Mouse (Mus musculus) heart, embryonic 13.5 days (tissue): ENCODE data around the gene Galm. TPM values are rescaled to one million over a fixed set of nuclear protein-coding genes. Genes with fewer than 3 reads are reported as not detected.
"Not testable (repeated sequence)": the region's sequence is repeated elsewhere in the genome, so short reads cannot be mapped to it uniquely, and the experiment has no call there.

Experiments used
- ATAC-seq: fragments of 200-750 bp; cut with Nextera tagmentation; 2 replicates; pipeline ENCODE4 v1.8.0; 2017; ENCODE audit warnings: moderate TSS enrichment; ENCODE audit not compliant: insufficient number of reproducible peaks, low FRiP score, low TSS enrichment; ENCODE audit errors: extremely low read depth
- H3K27ac ChIP-seq: fragments of 300-500 bp; sonication (generic); replicated peaks from 2 replicates; pipeline ENCODE4 v1.5.1; 2015; ENCODE audit warnings: moderate library complexity, mild to moderate bottlenecking, inconsistent platforms
- H3K27me3 ChIP-seq: fragments of 300-500 bp; sonication (generic); replicated peaks from 2 replicates; pipeline ENCODE4 v1.6.1; 2015; ENCODE audit warnings: mild to moderate bottlenecking, inconsistent platforms
- H3K36me3 ChIP-seq: fragments of 300-500 bp; sonication (generic); 2 replicates; pipeline ENCODE4 v1.6.1; 2015; ENCODE audit warnings: mild to moderate bottlenecking, inconsistent platforms
- H3K4me1 ChIP-seq: fragments of 300-500 bp; sonication (generic); 2 replicates; pipeline ENCODE4 v1.6.1; 2015; ENCODE audit warnings: inconsistent platforms
- H3K4me2 ChIP-seq: fragments of 300-500 bp; sonication (generic); 2 replicates; pipeline ENCODE4 v1.6.1; 2015; ENCODE audit warnings: inconsistent platforms, mild to moderate bottlenecking, moderate library complexity
- H3K4me3 ChIP-seq: fragments of 300-500 bp; sonication (generic); 2 replicates; pipeline ENCODE4 v1.5.1; 2015; ENCODE audit warnings: moderate library complexity, mild to moderate bottlenecking, inconsistent platforms
- H3K9ac ChIP-seq: fragments of 300-500 bp; sonication (generic); 2 replicates; pipeline ENCODE4 v1.6.1; 2015; ENCODE audit warnings: inconsistent platforms, mild to moderate bottlenecking, moderate library complexity
- H3K9me3 ChIP-seq: fragments of 300-500 bp; sonication (generic); 2 replicates; pipeline ENCODE4 v1.6.1; 2016; ENCODE audit warnings: inconsistent platforms
- WGBS: fragments of 180-500 bp; shearing (Covaris S2); methylation state at CpG from one replicate; pipeline ENCODE4 v1.1.7; 2015; ENCODE audit warnings: mixed read lengths; 5-methylcytosine and 5-hydroxymethylcytosine counted together
- polyA plus RNA-seq: library from polyadenylated mRNA; unstranded; fragments of >200 nt; fragmentation: Nextera tagmentation; extraction: Ambion mirVana; gene quantifications from 2 replicates; pipeline ENCODE4 v1.2.1, GENCODE M21; 2015

Gene Galm
- polyA plus RNA-seq, 1 experiment from 2014 or later = 12.1 TPM

DNA sequence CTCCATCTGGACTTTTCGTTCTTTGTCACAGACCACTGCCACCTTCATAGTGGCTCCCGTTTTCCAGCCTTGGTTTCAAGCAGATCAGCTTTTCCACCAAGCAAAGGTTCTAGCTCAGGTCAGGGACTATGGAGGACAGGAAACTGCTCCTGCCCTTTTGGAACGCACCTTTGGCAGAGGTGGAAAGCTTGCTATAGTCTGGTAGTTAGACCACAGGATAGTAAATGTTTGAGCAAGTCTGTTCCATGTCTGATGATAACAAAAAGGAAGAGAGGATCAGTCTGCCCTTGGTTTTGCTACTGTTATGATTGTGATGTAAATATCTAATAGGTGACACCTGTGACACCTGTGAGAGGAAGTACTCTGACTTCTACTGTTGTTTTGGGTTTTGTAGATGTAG lies 48.7 kb downstream of the Galm start:
- H3K9ac ChIP-seq = no peak overlapping the region
- no peaks in the 10 kb centered on the region for H3K9me3 ChIP-seq
- H3K4me3 ChIP-seq = no peak overlapping the region
- no peaks in the 10 kb centered on the region for H3K27me3 ChIP-seq
- no peak overlapping the region for H3K4me2 ChIP-seq
- H3K36me3 ChIP-seq = no peaks in the 10 kb centered on the region
- 79% methylated on average over 3 of the region's 3 CpGs for WGBS
- ATAC-seq = no peak
- no peak overlapping the region for H3K27ac ChIP-seq
- H3K4me1 ChIP-seq = peaks cover 8% of the 10 kb centered on the region; the same call in 1 of the 2 replicates

DNA sequence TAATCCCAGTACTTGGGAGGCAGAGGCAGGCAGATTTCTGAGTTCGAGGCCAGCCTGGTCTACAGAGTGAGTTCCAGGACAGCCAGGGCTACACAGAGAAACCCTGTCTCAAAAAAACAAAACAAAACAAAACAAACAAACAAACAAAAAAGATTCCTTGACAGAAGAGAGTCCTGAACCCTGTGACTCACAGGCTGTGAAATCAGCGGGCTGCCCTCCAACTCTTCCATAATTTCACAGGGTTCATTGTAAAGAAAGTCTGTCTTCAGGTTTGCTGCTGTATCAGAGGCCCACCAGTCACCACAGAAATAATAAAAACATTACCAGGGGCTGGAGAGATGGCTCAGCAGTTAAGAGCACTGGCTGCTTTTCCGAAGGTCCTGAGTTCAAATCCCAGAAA lies 51.6 kb downstream of the Galm start:
- not testable (repeated sequence) for H3K27me3 ChIP-seq, H3K27ac ChIP-seq, H3K4me3 ChIP-seq, H3K9ac ChIP-seq, H3K9me3 ChIP-seq, H3K4me2 ChIP-seq, H3K4me1 ChIP-seq, ATAC-seq, H3K36me3 ChIP-seq
- WGBS = 92% methylated on average over 3 of the region's 3 CpGs

DNA sequence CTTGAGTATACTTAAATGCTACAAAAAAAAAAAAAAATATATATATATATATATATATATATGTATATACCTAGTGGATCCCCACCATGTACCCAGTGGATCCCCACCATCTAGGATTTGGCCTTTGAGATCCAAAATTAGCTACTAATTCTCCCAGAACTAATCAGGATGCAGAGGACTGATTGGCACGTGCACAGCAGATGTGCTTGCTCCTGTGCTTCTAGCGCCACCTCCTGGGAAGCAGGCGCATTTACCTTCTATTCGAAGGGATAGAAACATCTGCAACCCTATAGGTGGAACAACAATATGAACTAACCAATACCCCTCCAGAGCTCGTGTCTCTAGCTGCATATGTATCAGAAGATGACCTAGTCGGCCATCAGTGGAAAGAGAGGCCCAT lies 52.7 kb downstream of the Galm start:
- WGBS = 0% methylated on average over 6 of the region's 6 CpGs
- H3K36me3 ChIP-seq = no peaks in the 10 kb centered on the region
- H3K4me2 ChIP-seq = 0 out of 2 replicates have a peak overlapping the region, but pooled peaks have one; percentile 13
- H3K4me1 ChIP-seq = peaks cover 6% of the 10 kb centered on the region; the same call in 1 of the 2 replicates
- H3K27me3 ChIP-seq = no peaks in the 10 kb centered on the region
- H3K9ac ChIP-seq = no peak overlapping the region
- ATAC-seq = 0 out of 2 replicates have a peak, but pooled peaks have one; percentile 43
- no peaks in the 10 kb centered on the region for H3K9me3 ChIP-seq
- no peak overlapping the region for H3K27ac ChIP-seq
- no peak overlapping the region for H3K4me3 ChIP-seq

- no peak for ATAC-seq
- H3K4me1 ChIP-seq = peaks cover 4% of the 10 kb centered on the region; the same call in 1 of the 2 replicates
- no peak overlapping the region for H3K9ac ChIP-seq
- no peak overlapping the region for H3K27ac ChIP-seq
- no peak overlapping the region for H3K4me3 ChIP-seq
- 0 out of 2 replicates have a peak overlapping the region, but pooled peaks have one; percentile 13 for H3K4me2 ChIP-seq
- H3K9me3 ChIP-seq = no peaks in the 10 kb centered on the region
- no peaks in the 10 kb centered on the region for H3K36me3 ChIP-seq
- no peaks in the 10 kb centered on the region for H3K27me3 ChIP-seq
These were observed 53.2 kb downstream of the Galm start for GRCm38 (mm10) chr17:80180468-80180867.

DNA sequence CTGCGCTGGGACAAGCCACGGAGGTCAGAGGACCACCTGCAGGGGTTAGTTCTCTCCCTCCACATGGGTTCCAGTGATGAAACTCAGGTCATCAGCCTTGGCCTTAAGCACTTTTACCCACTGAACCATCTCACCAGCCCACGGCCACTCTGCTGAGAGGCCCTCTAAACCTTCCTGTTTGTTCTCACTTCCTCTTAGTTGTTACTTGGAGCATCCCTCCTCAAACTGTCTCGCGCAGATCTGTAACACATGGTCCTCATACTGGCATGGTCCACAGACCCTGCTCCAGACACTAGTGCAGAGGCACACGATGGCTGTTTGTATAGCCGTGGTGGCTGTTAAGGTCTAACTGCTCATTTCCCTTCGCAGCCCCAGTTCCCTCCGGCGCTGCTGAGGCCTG lies 56.3 kb downstream of the Galm start:
- peaks cover 4% of the 10 kb centered on the region; the same call in 1 of the 2 replicates for H3K4me1 ChIP-seq
- H3K27me3 ChIP-seq = no peaks in the 10 kb centered on the region
- no peak for ATAC-seq
- WGBS = 76% methylated on average over 10 of the region's 10 CpGs
- no peak overlapping the region for H3K9ac ChIP-seq
- H3K9me3 ChIP-seq = no peaks in the 10 kb centered on the region
- H3K27ac ChIP-seq = no peak overlapping the region
- H3K4me3 ChIP-seq = no peak overlapping the region
- H3K36me3 ChIP-seq = no peaks in the 10 kb centered on the region; the same call in 1 of the 2 replicates
- no peak overlapping the region for H3K4me2 ChIP-seq

DNA sequence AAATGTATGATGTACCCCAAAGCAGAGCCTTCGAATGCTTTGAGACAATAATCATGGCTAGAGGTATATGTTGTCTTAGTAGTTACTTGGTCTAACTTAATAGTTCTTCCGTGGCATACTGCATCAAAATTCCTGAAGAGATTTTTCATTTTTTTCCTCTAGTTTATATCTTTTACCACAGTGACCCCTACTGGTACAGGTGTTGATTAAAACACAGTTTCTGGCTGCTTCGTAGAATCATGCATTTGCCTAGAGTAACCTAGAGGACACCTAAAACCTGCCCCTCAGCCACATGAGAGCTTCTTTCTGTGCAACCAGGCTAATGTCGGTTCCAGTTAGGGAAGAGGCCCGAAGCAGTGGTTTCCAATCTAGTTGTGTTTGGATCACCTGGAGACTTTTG lies 65.8 kb downstream of the Galm start:
- Histone ChIP-seq H3K9ac (no peak overlapping the region), H3K27ac (no peak overlapping the region), H3K4me3 (no peak overlapping the region), H3K4me1 (no peaks in the 10 kb centered on the region), H3K36me3 (peaks cover 39% of the 10 kb centered on the region), H3K9me3 (no peaks in the 10 kb centered on the region), H3K4me2 (no peak overlapping the region), H3K27me3 (no peaks in the 10 kb centered on the region)
- no peak for ATAC-seq
- WGBS = 57% methylated on average over 5 of the region's 5 CpGs

DNA sequence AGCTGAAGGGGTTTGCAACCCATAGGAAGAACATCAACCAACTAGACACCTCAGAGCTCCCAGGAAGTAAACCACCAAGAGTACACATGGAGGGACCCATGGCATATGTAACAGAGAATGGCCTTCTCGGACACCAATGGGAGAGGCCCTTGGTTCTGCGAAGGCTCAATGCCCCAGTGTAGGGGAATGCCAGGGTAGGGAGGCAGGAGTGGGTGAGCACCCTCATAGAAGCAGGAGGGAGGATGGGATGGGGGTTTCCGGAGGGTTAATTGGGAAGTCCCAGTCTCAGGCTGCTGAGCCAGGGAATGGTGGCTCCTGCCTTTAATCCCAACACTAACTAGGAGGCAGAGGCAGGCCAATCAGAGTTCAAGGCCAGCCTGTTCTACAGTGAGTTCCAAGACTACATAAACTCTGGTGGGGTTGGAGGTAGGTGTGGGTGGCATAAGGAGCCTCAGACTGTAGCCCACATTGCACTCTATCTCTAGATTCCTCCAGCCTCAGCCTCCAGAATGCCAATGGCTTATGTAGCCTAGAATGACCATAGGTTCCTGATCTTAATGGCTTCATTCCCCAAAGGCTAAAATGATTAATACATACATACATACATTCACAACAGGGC lies 72.0 kb downstream of the Galm start:
- WGBS = 87% methylated on average over 3 of the region's 3 CpGs
- H3K36me3 ChIP-seq = peaks cover 92% of the 10 kb centered on the region
- H3K27ac ChIP-seq = no peak overlapping the region
- H3K4me2 ChIP-seq = no peak overlapping the region
- no peak overlapping the region for H3K9ac ChIP-seq
- H3K4me3 ChIP-seq = no peak overlapping the region
- no peaks in the 10 kb centered on the region; the same call in 1 of the 2 replicates for H3K4me1 ChIP-seq
- H3K9me3 ChIP-seq = no peaks in the 10 kb centered on the region
- ATAC-seq = no peak
- H3K27me3 ChIP-seq = no peaks in the 10 kb centered on the region

DNA sequence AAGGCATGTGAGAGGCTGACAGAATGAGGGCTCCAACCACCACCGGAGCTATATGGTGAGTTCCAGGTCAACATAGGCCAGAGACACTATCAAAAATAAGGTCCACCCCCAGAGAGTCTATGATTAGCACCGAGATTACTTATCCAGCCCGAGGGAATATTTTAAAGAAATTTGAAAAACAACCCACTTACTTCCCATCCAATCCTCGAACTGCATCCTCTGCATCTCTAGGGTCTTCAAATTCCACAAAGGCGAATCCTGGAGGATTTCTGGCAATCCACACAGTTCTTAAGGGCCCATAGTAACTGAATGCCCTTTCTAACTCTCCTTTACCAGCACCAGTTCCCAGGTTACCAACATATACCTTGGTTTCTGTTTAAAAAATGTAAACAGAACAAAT lies 78.4 kb downstream of the Galm start:
- peak overlapping the region; percentile 89 for H3K4me3 ChIP-seq
- peak overlapping the region; percentile 99; the same call in 1 of the 2 replicates for H3K27ac ChIP-seq
- H3K36me3 ChIP-seq = peaks cover 48% of the 10 kb centered on the region
- no peak for ATAC-seq
- no peaks in the 10 kb centered on the region for H3K9me3 ChIP-seq
- peak overlapping the region; percentile 95 for H3K4me2 ChIP-seq
- H3K27me3 ChIP-seq = no peaks in the 10 kb centered on the region
- 9% methylated on average over 5 of the region's 5 CpGs for WGBS
- H3K9ac ChIP-seq = peak overlapping the region; percentile 99
- H3K4me1 ChIP-seq = peaks cover 19% of the 10 kb centered on the region

- under 1% methylated on average over 36 of the region's 36 CpGs for WGBS
- Histone ChIP-seq H3K9ac (peak overlapping the region; percentile 99), H3K36me3 (peaks cover 43% of the 10 kb centered on the region), H3K27me3 (no peaks in the 10 kb centered on the region), H3K4me1 (peaks cover 22% of the 10 kb centered on the region), H3K4me2 (peak overlapping the region; percentile 95), H3K27ac (peak overlapping the region; percentile 99), H3K9me3 (no peaks in the 10 kb centered on the region), H3K4me3 (peak overlapping the region; percentile 89)
- ATAC-seq = peak; percentile 65; the same call in 1 of the 2 replicates
These were observed 79.0 kb downstream of the Galm start for GRCm38 (mm10) chr17:80206301-80206670.

DNA sequence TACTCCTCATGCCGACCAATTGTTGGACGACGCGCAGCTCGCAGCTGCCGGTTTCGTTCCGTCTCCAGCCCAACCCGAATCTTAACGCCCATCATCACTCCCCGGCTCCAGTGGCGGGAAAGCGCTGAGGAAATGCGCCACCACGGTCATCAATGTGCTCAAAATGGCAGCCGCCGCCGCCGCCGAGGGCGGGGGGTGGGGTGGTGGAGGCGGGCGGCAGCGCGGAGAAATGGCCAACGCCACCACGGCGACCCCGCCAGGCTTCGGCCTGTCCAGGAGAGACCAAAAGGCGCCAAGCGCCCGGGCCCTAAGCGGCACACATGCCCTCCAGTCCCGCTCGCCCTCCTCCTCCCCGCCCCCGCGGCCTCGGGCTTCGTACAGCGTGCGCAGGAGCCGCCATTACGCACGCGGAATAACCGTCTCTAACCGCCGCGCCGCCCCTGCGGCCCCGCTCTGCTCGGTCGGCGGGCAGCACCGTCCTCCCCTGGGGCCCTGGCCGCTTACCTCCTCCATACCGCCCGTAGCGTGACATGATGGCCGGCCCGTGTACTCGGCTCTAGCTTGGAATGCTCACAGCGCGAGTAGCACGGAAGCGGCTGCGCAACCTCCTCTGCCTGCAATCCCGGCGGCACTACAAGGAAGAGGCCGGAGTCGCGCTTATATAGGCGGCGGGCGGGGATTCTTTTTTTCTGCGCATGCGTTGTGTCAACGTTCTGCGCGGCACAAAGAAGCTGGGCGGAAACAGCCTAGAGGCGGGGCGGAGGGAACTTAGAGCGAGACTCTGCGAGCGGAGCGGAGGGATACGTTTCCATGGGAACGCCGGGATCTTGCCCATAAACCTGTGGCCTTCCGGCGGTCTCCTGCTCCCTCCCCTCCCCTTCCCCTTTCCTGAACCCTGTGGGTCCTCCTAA lies 79.7 kb downstream of the Galm start, which contains the start of the genes Srsf7 and Ttc39d:
Gene Srsf7 (minus strand): TSS at position 637 of the 911 bp plus-strand sequence.
Gene Ttc39d (plus strand): TSS at position 790 of the 911 bp plus-strand sequence.
- Histone ChIP-seq H3K4me2 (peak within 1 kb of the TSS; percentile 95), H3K27ac (peak within 1 kb of the TSS; percentile 99), H3K36me3 (peaks cover 37% of the 10 kb centered on the region), H3K4me3 (peak within 1 kb of the TSS; percentile 89), H3K9me3 (no peaks in the 10 kb centered on the region), H3K4me1 (peaks cover 22% of the 10 kb centered on the region), H3K27me3 (no peaks in the 10 kb centered on the region), H3K9ac (peak within 1 kb of the TSS; percentile 99)
- peak; percentile 82 for ATAC-seq
- under 1% methylated on average over 88 of the region's 95 CpGs for WGBS

- WGBS = 95% methylated on average over 4 of the region's 4 CpGs
- H3K36me3 ChIP-seq, ATAC-seq: not testable (repeated sequence)
These were observed 86.7 kb downstream of the Galm start for GRCm38 (mm10) chr17:80213998-80214397.

More at GRCm38 (mm10) chr17:80213998-80214397, 86.7 kb downstream of the Galm start:
- H3K4me1 ChIP-seq, H3K27ac ChIP-seq, H3K9ac ChIP-seq, H3K4me3 ChIP-seq, H3K27me3 ChIP-seq, H3K9me3 ChIP-seq, H3K4me2 ChIP-seq: not testable (repeated sequence)
